Mouse (Mus musculus) liver, embryonic 13.5 days (tissue): ENCODE data around the gene Kcne3. TPM values are rescaled to one million over a fixed set of nuclear protein-coding genes. Genes with fewer than 3 reads are reported as not detected.

Experiments used
- ATAC-seq: fragments of 200-750 bp; cut with Nextera tagmentation; 2 replicates; pipeline ENCODE4 v1.8.0; 2017; ENCODE audit warnings: low read depth, mild to moderate bottlenecking, moderate number of reproducible peaks, moderate library complexity
- DNase-seq: peaks from one replicate; pipeline ENCODE4 v3.0.0; 2022
- H3K27ac ChIP-seq: fragments of 300-500 bp; sonication (generic); 2 replicates; pipeline ENCODE4 v1.5.1; 2015; ENCODE audit warnings: moderate library complexity, mild to moderate bottlenecking, inconsistent platforms
- H3K27me3 ChIP-seq: fragments of 300-500 bp; sonication (generic); 2 replicates; pipeline ENCODE4 v1.6.1; 2015; ENCODE audit warnings: mild to moderate bottlenecking, inconsistent platforms
- H3K36me3 ChIP-seq: fragments of 300-500 bp; sonication (generic); 2 replicates; pipeline ENCODE4 v1.6.1; 2015; ENCODE audit warnings: mild to moderate bottlenecking, inconsistent platforms
- H3K4me1 ChIP-seq: fragments of 300-500 bp; sonication (generic); replicated peaks from 2 replicates; pipeline ENCODE4 v1.6.1; 2015; ENCODE audit warnings: inconsistent platforms
- H3K4me2 ChIP-seq: fragments of 300-500 bp; sonication (generic); 2 replicates; pipeline ENCODE4 v1.6.1; 2015; ENCODE audit warnings: inconsistent platforms, mild to moderate bottlenecking, moderate library complexity
- H3K4me3 ChIP-seq: fragments of 300-500 bp; sonication (generic); replicated peaks from 2 replicates; pipeline ENCODE4 v1.5.1; 2015; ENCODE audit warnings: mild to moderate bottlenecking, inconsistent platforms
- H3K9ac ChIP-seq: fragments of 300-500 bp; sonication (generic); 2 replicates; pipeline ENCODE4 v1.6.1; 2015; ENCODE audit warnings: mild to moderate bottlenecking, inconsistent platforms
- H3K9me3 ChIP-seq: fragments of 300-500 bp; sonication (generic); replicated peaks from 2 replicates; pipeline ENCODE4 v1.6.1; 2016; ENCODE audit warnings: inconsistent platforms
- WGBS: fragments of 180-500 bp; shearing (Covaris S2); methylation state at CpG from one replicate; pipeline ENCODE4 v1.1.7; 2015; ENCODE audit not compliant: insufficient replicate concordance; 5-methylcytosine and 5-hydroxymethylcytosine counted together
- polyA plus RNA-seq: library from polyadenylated mRNA; unstranded; fragments of >200 nt; fragmentation: Nextera tagmentation; extraction: Ambion mirVana; gene quantifications from 2 replicates; pipeline ENCODE4 v1.2.1, GENCODE M21; 2015

Kcne3 gene
- polyA plus RNA-seq, 1 experiment from 2014 or later: 1.5 TPM

DNA sequence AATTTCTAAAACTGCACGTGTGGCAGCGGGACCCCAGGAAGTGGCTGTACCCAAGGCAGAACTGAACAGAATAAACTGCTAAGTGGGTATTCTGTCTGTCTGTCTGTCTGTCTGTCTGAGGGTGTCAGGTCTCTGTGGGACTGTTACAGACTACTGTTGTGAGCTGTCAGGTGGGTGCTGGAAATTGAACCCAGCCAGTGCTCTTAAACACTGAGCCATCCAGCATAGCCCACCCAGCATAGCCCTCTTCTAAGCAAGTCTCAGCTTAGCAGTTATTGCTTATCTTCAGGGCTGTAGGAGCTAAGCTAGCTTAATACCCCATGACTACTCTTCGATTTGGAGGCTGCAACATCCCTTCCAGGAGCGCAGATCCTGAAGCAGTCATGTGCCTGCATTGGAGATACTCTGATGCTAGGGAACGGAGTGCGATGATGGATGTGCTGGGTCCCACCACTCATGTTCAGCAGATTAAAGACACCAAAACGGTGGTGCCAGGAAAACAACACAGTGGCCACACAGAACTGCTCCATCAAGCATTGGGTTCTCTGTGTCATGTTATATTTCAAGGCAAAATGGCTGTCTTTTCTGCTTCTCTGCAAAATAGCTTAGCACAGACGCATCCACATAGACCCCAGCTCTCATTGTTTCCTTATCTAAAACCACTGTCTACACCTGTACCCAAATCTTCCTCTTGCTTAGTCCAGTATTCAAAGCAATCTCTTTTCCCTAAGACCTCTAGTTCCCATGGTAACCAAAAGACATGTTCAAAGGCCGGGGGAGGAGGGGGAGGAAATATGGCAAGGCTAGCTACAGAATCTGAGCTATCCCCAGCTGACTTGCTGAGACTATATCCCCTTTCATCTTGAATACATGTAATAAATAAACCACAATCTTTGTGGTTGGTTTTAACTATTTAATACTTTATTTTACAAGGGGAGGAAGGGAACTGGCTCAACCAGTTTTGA is 40.6 kb downstream of the Kcne3 start:
- Histone ChIP-seq H3K9ac (no peak overlapping the region), H3K4me2 (no peak overlapping the region), H3K4me1 (no peaks in the 10 kb centered on the region), H3K27me3 (peaks cover 16% of the 10 kb centered on the region), H3K9me3 (no peaks in the 10 kb centered on the region), H3K36me3 (no peaks in the 10 kb centered on the region), H3K4me3 (no peak overlapping the region), H3K27ac (no peak overlapping the region)
- 64% methylated on average over 9 of the region's 9 CpGs for WGBS
- no peak for DNase-seq
- ATAC-seq: no peak

DNA sequence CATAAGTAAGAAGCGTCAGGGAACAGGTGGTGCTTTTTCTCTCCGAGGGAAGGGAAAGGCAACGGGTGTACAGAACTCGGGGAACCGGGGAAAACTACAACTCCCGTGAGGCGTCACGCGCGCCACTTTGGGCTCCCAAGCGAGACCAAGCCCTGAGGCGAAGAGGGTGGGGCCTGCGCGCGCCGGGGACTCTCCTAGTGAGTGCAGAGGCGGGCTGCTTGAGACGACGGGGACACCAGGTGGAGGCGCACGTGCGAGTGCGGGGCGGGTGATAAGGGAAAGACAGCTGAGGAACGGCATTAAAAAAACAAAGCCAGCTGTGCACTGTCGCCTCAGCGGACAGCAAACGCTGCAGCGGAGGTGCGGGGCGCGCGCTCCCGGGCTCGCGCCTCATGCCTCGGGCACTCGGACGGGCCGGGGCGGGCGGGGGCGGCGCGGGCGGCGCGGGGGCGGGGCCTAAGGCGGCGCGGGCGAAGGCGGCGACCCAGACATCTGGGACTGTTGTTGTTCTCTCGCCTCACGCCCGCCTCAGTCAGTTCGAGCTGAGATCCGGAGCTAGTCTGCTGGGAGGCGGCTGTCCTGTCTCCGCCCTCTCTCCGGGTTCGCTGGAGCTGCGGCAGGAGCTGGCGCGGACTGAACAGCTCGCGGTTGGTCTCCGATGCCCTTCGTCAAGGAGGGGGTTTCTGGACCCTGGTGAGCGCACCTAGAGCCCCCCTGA is 51.0 kb downstream of the Kcne3 start, which contains the start of gene Pgm2l1:
Gene Pgm2l1, plus strand, starts transcription at position 237 of the 718 bp plus-strand sequence.
- no peaks in the 10 kb centered on the region for H3K27me3 ChIP-seq

DNA sequence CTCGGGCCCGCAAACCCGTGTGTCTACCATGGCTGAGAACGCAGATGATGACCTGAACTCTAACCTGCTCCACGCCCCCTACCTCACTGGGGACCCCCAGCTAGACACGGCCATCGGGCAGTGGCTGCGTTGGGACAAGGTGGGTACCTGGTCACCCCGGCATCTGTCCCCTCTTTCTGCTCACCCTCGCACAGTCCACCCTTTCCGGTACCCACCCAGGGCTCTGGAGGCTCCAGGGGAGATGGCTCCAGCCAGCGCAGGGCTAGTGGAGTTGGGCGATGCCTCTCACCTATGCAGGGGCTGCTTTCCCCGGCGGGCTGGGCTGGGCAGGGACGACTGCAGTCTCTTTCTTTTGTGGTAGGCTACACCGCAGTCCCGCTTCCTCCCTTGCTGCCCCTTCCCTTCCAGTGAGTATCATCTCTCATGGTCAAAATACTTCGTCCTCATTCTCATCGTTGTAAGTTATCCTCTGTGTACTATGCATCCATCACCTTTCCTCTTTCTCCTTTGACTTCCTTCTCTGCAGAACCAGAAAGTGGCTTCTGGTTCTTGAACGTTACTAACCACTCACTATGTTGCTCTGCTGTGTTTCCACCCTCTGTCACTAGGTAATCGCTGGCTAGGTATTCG is 51.7 kb downstream of the Kcne3 start:
- H3K4me3 ChIP-seq: peak overlapping the region; percentile 79
- H3K9me3 ChIP-seq: no peaks in the 10 kb centered on the region
- peak overlapping the region; percentile 96 for H3K27ac ChIP-seq
- no peaks in the 10 kb centered on the region for H3K27me3 ChIP-seq
- H3K4me2 ChIP-seq: peak overlapping the region; percentile 96
- H3K36me3 ChIP-seq: no peaks in the 10 kb centered on the region
- DNase-seq: peak; percentile 48
- 1% methylated on average over 23 of the region's 23 CpGs for WGBS
- H3K9ac ChIP-seq: peak overlapping the region; percentile 88
- peaks cover 26% of the 10 kb centered on the region for H3K4me1 ChIP-seq
- peak; percentile 60 for ATAC-seq

More for the DNA sequence above, 51.0 kb downstream of the Kcne3 start, which contains the start of gene Pgm2l1:
- H3K9ac ChIP-seq: peak within 1 kb of the TSS; percentile 88
- WGBS: under 1% methylated on average over 70 of the region's 72 CpGs
- peak; percentile 97 for ATAC-seq
- H3K4me1 ChIP-seq: peaks cover 23% of the 10 kb centered on the region
- peak within 1 kb of the TSS; percentile 96 for H3K27ac ChIP-seq
- no peaks in the 10 kb centered on the region for H3K9me3 ChIP-seq
- H3K4me2 ChIP-seq: peak within 1 kb of the TSS; percentile 96
- DNase-seq: peak; percentile 97
- no peaks in the 10 kb centered on the region for H3K36me3 ChIP-seq
- peak within 1 kb of the TSS; percentile 79 for H3K4me3 ChIP-seq

- H3K4me2 ChIP-seq: peak overlapping the region; percentile 96
- ATAC-seq: no peak
- no peak overlapping the region for H3K27ac ChIP-seq
- H3K9me3 ChIP-seq: no peaks in the 10 kb centered on the region
- peaks cover 32% of the 10 kb centered on the region for H3K4me1 ChIP-seq
- H3K9ac ChIP-seq: no peak overlapping the region
- H3K27me3 ChIP-seq: no peaks in the 10 kb centered on the region
- DNase-seq: peak; percentile 11
- peak overlapping the region; percentile 79 for H3K4me3 ChIP-seq
- WGBS: 16% methylated on average over 3 of the region's 3 CpGs
- H3K36me3 ChIP-seq: no peaks in the 10 kb centered on the region
These were observed 52.7 kb downstream of the Kcne3 start for GRCm38 (mm10) chr7:100228957-100229356.

DNA sequence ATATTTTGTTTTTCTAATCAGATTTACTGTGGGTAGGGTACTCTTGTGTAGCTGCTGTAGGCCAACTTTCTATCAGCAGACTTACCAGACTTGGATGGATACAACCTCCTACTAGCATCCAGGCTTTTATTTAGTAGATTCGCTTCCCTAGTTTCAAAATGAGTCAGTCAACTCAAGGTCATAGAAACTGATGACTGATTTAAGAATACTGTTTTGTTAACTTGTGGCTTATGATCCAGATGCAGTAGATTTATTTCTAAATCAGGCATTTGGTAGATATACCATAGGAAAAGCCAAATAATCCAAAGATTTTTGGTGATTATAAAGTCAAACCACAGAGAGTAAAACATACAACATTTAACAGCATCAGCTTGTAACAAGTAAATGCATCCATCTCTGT is 54.3 kb downstream of the Kcne3 start:
- no peak overlapping the region for H3K27ac ChIP-seq
- no peak overlapping the region for H3K4me2 ChIP-seq
- H3K4me3 ChIP-seq: no peak overlapping the region
- no peaks in the 10 kb centered on the region for H3K27me3 ChIP-seq
- DNase-seq: no peak
- no peaks in the 10 kb centered on the region for H3K36me3 ChIP-seq
- no peaks in the 10 kb centered on the region for H3K9me3 ChIP-seq
- no peak overlapping the region for H3K9ac ChIP-seq
- WGBS: 93% methylated on average over 1 of the region's 1 CpGs
- H3K4me1 ChIP-seq: peaks cover 35% of the 10 kb centered on the region
- ATAC-seq: no peak

- ATAC-seq (no peak), DNase-seq (no peak)
- Histone ChIP-seq H3K27me3 (no peaks in the 10 kb centered on the region), H3K4me2 (no peak overlapping the region), H3K9me3 (no peaks in the 10 kb centered on the region), H3K4me1 (peaks cover 31% of the 10 kb centered on the region), H3K9ac (no peak overlapping the region), H3K4me3 (no peak overlapping the region), H3K27ac (no peak overlapping the region), H3K36me3 (no peaks in the 10 kb centered on the region)
- 56% methylated on average over 1 of the region's 1 CpGs for WGBS
These were observed 55.4 kb downstream of the Kcne3 start for GRCm38 (mm10) chr7:100231661-100232060.

GRCm38 (mm10) chr7:100233681-100234080 is 57.4 kb downstream of the Kcne3 start:
- peaks cover 20% of the 10 kb centered on the region for H3K4me1 ChIP-seq
- peak overlapping the region; percentile 52 for H3K9ac ChIP-seq
- DNase-seq (peak; percentile 10), ATAC-seq (peak; percentile 58)
- H3K9me3 ChIP-seq: no peaks in the 10 kb centered on the region
- H3K4me3 ChIP-seq: no peak overlapping the region
- H3K36me3 ChIP-seq: no peaks in the 10 kb centered on the region
- peak overlapping the region; percentile 72 for H3K27ac ChIP-seq
- no peak overlapping the region for H3K4me2 ChIP-seq
- no peaks in the 10 kb centered on the region for H3K27me3 ChIP-seq

Other genes with a start within 250 kb of the Kcne3 start
- gene Rnf169, start 196.1 kb upstream of the Kcne3 start, polyA plus RNA-seq: 1.2 and 1.3 TPM in 2 replicates
- gene Chrdl2, start 170.3 kb upstream of the Kcne3 start, polyA plus RNA-seq: not detected in 2 replicates
- gene Pold3, start 54.9 kb upstream of the Kcne3 start, polyA plus RNA-seq: 54.4 and 68.4 TPM in 2 replicates
- 7.0 and 7.2 TPM in 2 replicates for gene Lipt2, start 17.2 kb upstream of the Kcne3 start, polyA plus RNA-seq
- 1.8 and 2.0 TPM in 2 replicates for gene Pgm2l1, start 50.9 kb downstream of the Kcne3 start, polyA plus RNA-seq
- gene P4ha3, start 109.0 kb downstream of the Kcne3 start, polyA plus RNA-seq: 0.76 and 1.3 TPM in 2 replicates
- 8.5 and 10.3 TPM in 2 replicates for gene C2cd3, start 195.7 kb downstream of the Kcne3 start, polyA plus RNA-seq
- gene Ppme1, start 195.8 kb downstream of the Kcne3 start, polyA plus RNA-seq: 24.0 and 26.3 TPM in 2 replicates